Mouse (Mus musculus) kidney, embryonic 15.5 days (tissue): ENCODE data around the gene Pla2g5. TPM values are rescaled to one million over a fixed set of nuclear protein-coding genes. Genes with fewer than 3 reads are reported as not detected.
"Not testable (repeated sequence)": the region's sequence is repeated elsewhere in the genome, so short reads cannot be mapped to it uniquely, and the experiment has no call there.

ENCODE experiments used
- ATAC-seq: fragments of 200-750 bp; cut with Nextera tagmentation; replicated peaks from 2 replicates; pipeline ENCODE4 v1.8.0; 2017; ENCODE audit warnings: moderate TSS enrichment; ENCODE audit not compliant: low FRiP score
- H3K27ac ChIP-seq: fragments of 300-500 bp; sonication (generic); 2 replicates; pipeline ENCODE4 v1.5.1; 2015; ENCODE audit warnings: mild to moderate bottlenecking, inconsistent platforms
- H3K27me3 ChIP-seq: fragments of 300-500 bp; sonication (generic); 2 replicates; pipeline ENCODE4 v1.6.1; 2015; ENCODE audit warnings: inconsistent platforms
- H3K36me3 ChIP-seq: fragments of 300-500 bp; sonication (generic); 2 replicates; pipeline ENCODE4 v1.6.1; 2015; ENCODE audit warnings: inconsistent platforms
- H3K4me1 ChIP-seq: fragments of 300-500 bp; sonication (generic); 2 replicates; pipeline ENCODE4 v1.6.1; 2015; ENCODE audit warnings: inconsistent platforms
- H3K4me2 ChIP-seq: fragments of 300-500 bp; sonication (generic); 2 replicates; pipeline ENCODE4 v1.6.1; 2015; ENCODE audit warnings: moderate library complexity, mild to moderate bottlenecking, inconsistent platforms
- H3K4me3 ChIP-seq: fragments of 300-500 bp; sonication (generic); replicated peaks from 2 replicates; pipeline ENCODE4 v1.5.1; 2015; ENCODE audit warnings: mild to moderate bottlenecking, inconsistent platforms
- H3K9ac ChIP-seq: fragments of 300-500 bp; sonication (generic); 2 replicates; pipeline ENCODE4 v1.6.1; 2015; ENCODE audit warnings: mild to moderate bottlenecking, inconsistent platforms
- H3K9me3 ChIP-seq: fragments of 300-500 bp; sonication (generic); replicated peaks from 2 replicates; pipeline ENCODE4 v1.6.1; 2016; ENCODE audit warnings: inconsistent platforms
- WGBS: fragments of 180-500 bp; shearing (Covaris S2); methylation state at CpG from one replicate; pipeline ENCODE4 v1.1.7; 2015; ENCODE audit warnings: mixed read lengths; 5-methylcytosine and 5-hydroxymethylcytosine counted together
- polyA plus RNA-seq: library from polyadenylated mRNA; unstranded; fragments of >200 nt; fragmentation: Nextera tagmentation; extraction: Ambion mirVana; gene quantifications from 2 replicates; pipeline ENCODE4 v1.2.1, GENCODE M21; 2015

The Pla2g5 gene
- polyA plus RNA-seq, 1 experiment from 2014 or later: 0.38 TPM

GRCm38 (mm10) chr4:138855092-138855632, 8.1 kb downstream of the Pla2g5 start:
- 86% methylated on average over 9 of the region's 9 CpGs for WGBS
- Histone ChIP-seq H3K4me3 (no peak overlapping the region), H3K4me1 (peaks cover 14% of the 10 kb centered on the region), H3K27ac (no peak overlapping the region), H3K4me2 (no peak overlapping the region), H3K9me3 (no peaks in the 10 kb centered on the region), H3K27me3 (0 out of 2 replicates have a peak, but pooled peaks cover 3% of the 10 kb centered on the region), H3K9ac (no peak overlapping the region), H3K36me3 (no peaks in the 10 kb centered on the region)
- ATAC-seq: no peak

GRCm38 (mm10) chr4:138852961-138853360, 10.3 kb downstream of the Pla2g5 start:
- WGBS: 78% methylated on average over 6 of the region's 6 CpGs
- Histone ChIP-seq H3K4me2 (no peak overlapping the region), H3K4me3 (no peak overlapping the region), H3K36me3 (no peaks in the 10 kb centered on the region), H3K9ac (no peak overlapping the region), H3K4me1 (no peaks in the 10 kb centered on the region), H3K9me3 (no peaks in the 10 kb centered on the region), H3K27me3 (0 out of 2 replicates have a peak, but pooled peaks cover 9% of the 10 kb centered on the region), H3K27ac (no peak overlapping the region)
- no peak for ATAC-seq

- no peaks in the 10 kb centered on the region for H3K9me3 ChIP-seq
- H3K27me3 ChIP-seq: 0 out of 2 replicates have a peak, but pooled peaks cover 9% of the 10 kb centered on the region
- no peak overlapping the region for H3K27ac ChIP-seq
- H3K4me3 ChIP-seq: no peak overlapping the region
- ATAC-seq: no peak
- no peaks in the 10 kb centered on the region for H3K36me3 ChIP-seq
- H3K4me2 ChIP-seq: no peak overlapping the region
- WGBS: 3% methylated on average over 4 of the region's 4 CpGs
- H3K4me1 ChIP-seq: no peaks in the 10 kb centered on the region
- no peak overlapping the region for H3K9ac ChIP-seq
Measured at GRCm38 (mm10) chr4:138851463-138851862, 11.8 kb downstream of the Pla2g5 start.

- Histone ChIP-seq H3K36me3 (no peaks in the 10 kb centered on the region), H3K9me3 (peaks cover 9% of the 10 kb centered on the region; the same call in 1 of the 2 replicates), H3K4me1 (no peaks in the 10 kb centered on the region), H3K27me3 (no peaks in the 10 kb centered on the region), H3K4me3 (no peak overlapping the region), H3K27ac (no peak overlapping the region), H3K9ac (no peak overlapping the region), H3K4me2 (no peak overlapping the region)
- ATAC-seq: no peak
- 80% methylated on average over 7 of the region's 7 CpGs for WGBS
Measured at GRCm38 (mm10) chr4:138841386-138841785, 21.9 kb downstream of the Pla2g5 start.

- 80% methylated on average over 8 of the region's 8 CpGs for WGBS
- no peak for ATAC-seq
- H3K9ac ChIP-seq: no peak overlapping the region
Measured at GRCm38 (mm10) chr4:138840726-138841125, 22.6 kb downstream of the Pla2g5 start.

GRCm38 (mm10) chr4:138839806-138840205, 23.5 kb downstream of the Pla2g5 start:
- Histone ChIP-seq H3K36me3 (no peaks in the 10 kb centered on the region), H3K27ac (no peak overlapping the region), H3K4me1 (no peaks in the 10 kb centered on the region), H3K4me2 (no peak overlapping the region), H3K9me3 (peaks cover 9% of the 10 kb centered on the region; the same call in 1 of the 2 replicates), H3K4me3 (no peak overlapping the region), H3K27me3 (no peaks in the 10 kb centered on the region), H3K9ac (no peak overlapping the region)
- WGBS: 86% methylated on average over 6 of the region's 6 CpGs
- no peak for ATAC-seq

More at GRCm38 (mm10) chr4:138840726-138841125, 22.6 kb downstream of the Pla2g5 start:
- no peak overlapping the region for H3K4me2 ChIP-seq
- H3K36me3 ChIP-seq: no peaks in the 10 kb centered on the region
- H3K27ac ChIP-seq: no peak overlapping the region
- H3K9me3 ChIP-seq: peaks cover 9% of the 10 kb centered on the region; the same call in 1 of the 2 replicates
- no peak overlapping the region for H3K4me3 ChIP-seq
- H3K4me1 ChIP-seq: no peaks in the 10 kb centered on the region
- no peaks in the 10 kb centered on the region for H3K27me3 ChIP-seq

GRCm38 (mm10) chr4:138827147-138827546, 36.1 kb downstream of the Pla2g5 start:
- no peak for ATAC-seq
- Histone ChIP-seq H3K27ac (no peak overlapping the region), H3K9me3 (0 out of 2 replicates have a peak, but pooled peaks cover 2% of the 10 kb centered on the region), H3K4me1 (peaks cover 26% of the 10 kb centered on the region), H3K27me3 (0 out of 2 replicates have a peak, but pooled peaks cover 5% of the 10 kb centered on the region), H3K9ac (no peak overlapping the region), H3K36me3 (no peaks in the 10 kb centered on the region), H3K4me2 (no peak overlapping the region), H3K4me3 (no peak overlapping the region)
- 58% methylated on average over 11 of the region's 11 CpGs for WGBS

- Histone ChIP-seq H3K9ac (no peak overlapping the region), H3K4me3 (no peak overlapping the region), H3K4me2 (peak overlapping the region; percentile 27), H3K9me3 (0 out of 2 replicates have a peak, but pooled peaks cover 2% of the 10 kb centered on the region), H3K27ac (peak overlapping the region; percentile 58; the same call in 1 of the 2 replicates), H3K4me1 (peaks cover 26% of the 10 kb centered on the region), H3K36me3 (no peaks in the 10 kb centered on the region), H3K27me3 (0 out of 2 replicates have a peak, but pooled peaks cover 5% of the 10 kb centered on the region)
- ATAC-seq: no peak
- WGBS: 6% methylated on average over 18 of the region's 18 CpGs
Measured at GRCm38 (mm10) chr4:138825751-138826567, 37.3 kb downstream of the Pla2g5 start.

- WGBS: 92% methylated on average over 2 of the region's 2 CpGs
- H3K4me2 ChIP-seq: no peak overlapping the region
- H3K36me3 ChIP-seq: no peaks in the 10 kb centered on the region
- no peak overlapping the region for H3K27ac ChIP-seq
- ATAC-seq: no peak
- H3K9me3 ChIP-seq: 0 out of 2 replicates have a peak, but pooled peaks cover 2% of the 10 kb centered on the region
- H3K4me3 ChIP-seq: no peak overlapping the region
- H3K4me1 ChIP-seq: peaks cover 16% of the 10 kb centered on the region
- 0 out of 2 replicates have a peak, but pooled peaks cover 5% of the 10 kb centered on the region for H3K27me3 ChIP-seq
- no peak overlapping the region for H3K9ac ChIP-seq
Measured at GRCm38 (mm10) chr4:138824660-138825059, 38.6 kb downstream of the Pla2g5 start.

- ATAC-seq, H3K9ac ChIP-seq, H3K36me3 ChIP-seq, H3K27me3 ChIP-seq, H3K9me3 ChIP-seq, H3K4me3 ChIP-seq, H3K27ac ChIP-seq, H3K4me2 ChIP-seq: not testable (repeated sequence)
- H3K4me1 ChIP-seq: peaks cover 20% of the 10 kb centered on the region
- WGBS: 79% methylated on average over 2 of the region's 2 CpGs
Measured at GRCm38 (mm10) chr4:138824161-138824560, 39.1 kb downstream of the Pla2g5 start.

- 90% methylated on average over 2 of the region's 2 CpGs for WGBS
- Histone ChIP-seq H3K36me3 (no peaks in the 10 kb centered on the region), H3K4me3 (no peak overlapping the region), H3K27me3 (no peaks in the 10 kb centered on the region), H3K9ac (no peak overlapping the region), H3K27ac (no peak overlapping the region), H3K4me1 (peaks cover 18% of the 10 kb centered on the region), H3K9me3 (0 out of 2 replicates have a peak, but pooled peaks cover 2% of the 10 kb centered on the region), H3K4me2 (no peak overlapping the region)
- ATAC-seq: no peak
Measured at GRCm38 (mm10) chr4:138821036-138821435, 42.2 kb downstream of the Pla2g5 start.

- 0 out of 2 replicates have a peak, but pooled peaks cover 2% of the 10 kb centered on the region for H3K9me3 ChIP-seq
- no peak overlapping the region for H3K4me3 ChIP-seq
- H3K27ac ChIP-seq: no peak overlapping the region
- no peak; the same call in 1 of the 2 replicates for ATAC-seq
- no peaks in the 10 kb centered on the region for H3K36me3 ChIP-seq
- peaks cover 10% of the 10 kb centered on the region; the same call in 1 of the 2 replicates for H3K4me1 ChIP-seq
- WGBS: 44% methylated on average over 8 of the region's 8 CpGs
- H3K27me3 ChIP-seq: no peaks in the 10 kb centered on the region
- H3K9ac ChIP-seq: no peak overlapping the region
- H3K4me2 ChIP-seq: no peak overlapping the region
Measured at GRCm38 (mm10) chr4:138819101-138819500, 44.2 kb downstream of the Pla2g5 start.
